Mouse (Mus musculus) cerebellum, adult 2 months (tissue): ENCODE measurements at regions not wholly inside any gene's neighbourhood (a gene's known extent, or its start where the extent isn't known, plus 50 kb on each side); places are given as distances from the start of the nearest gene placed in this dataset.

Experiments used
- DNase-seq, 2 experiments: peaks; one replicate each; pipeline ENCODE4 v3.0.0; 2021
- H3K27ac ChIP-seq: fragments of 200-500 bp; 2 replicates; pipeline ENCODE4 v1.5.1; 2012; ENCODE audit warnings: low read length, control low read depth, inconsistent platforms; ENCODE audit not compliant: insufficient read depth
- H3K27me3 ChIP-seq: fragments of 200-500 bp; 2 replicates; pipeline ENCODE4 v1.6.1; 2012; ENCODE audit warnings: inconsistent platforms, mild to moderate bottlenecking, low read length, moderate library complexity; ENCODE audit not compliant: control insufficient read depth, insufficient read depth
- H3K4me1 ChIP-seq: fragments of 200-500 bp; 2 replicates; pipeline ENCODE4 v1.6.1; 2011; ENCODE audit warnings: low read length; ENCODE audit not compliant: control insufficient read depth, insufficient read depth
- H3K4me3 ChIP-seq: fragments of 200-500 bp; replicated peaks from 2 replicates; pipeline ENCODE3; 2011; ENCODE audit warnings: mild to moderate bottlenecking, low read depth, low read length, control low read depth; ENCODE audit not compliant: insufficient read depth
- CTCF ChIP-seq: fragments of 200-500 bp; IDR thresholded peaks from 2 replicates; pipeline ENCODE4 v1.5.1; 2011; ENCODE audit warnings: low read depth, mild to moderate bottlenecking, control low read depth, low read length, moderate library complexity, borderline replicate concordance; ENCODE audit not compliant: insufficient read depth
- POLR2A ChIP-seq: fragments of 200-500 bp; IDR thresholded peaks from 2 replicates; pipeline ENCODE4 v1.6.1; 2011; ENCODE audit warnings: low read length, control low read depth, borderline replicate concordance; ENCODE audit not compliant: insufficient read depth
- WGBS: fragments of 180-500 bp; shearing (Covaris S2); methylation state at CpG from one replicate; pipeline ENCODE4 v1.1.7; 2018; 5-methylcytosine and 5-hydroxymethylcytosine counted together

DNA sequence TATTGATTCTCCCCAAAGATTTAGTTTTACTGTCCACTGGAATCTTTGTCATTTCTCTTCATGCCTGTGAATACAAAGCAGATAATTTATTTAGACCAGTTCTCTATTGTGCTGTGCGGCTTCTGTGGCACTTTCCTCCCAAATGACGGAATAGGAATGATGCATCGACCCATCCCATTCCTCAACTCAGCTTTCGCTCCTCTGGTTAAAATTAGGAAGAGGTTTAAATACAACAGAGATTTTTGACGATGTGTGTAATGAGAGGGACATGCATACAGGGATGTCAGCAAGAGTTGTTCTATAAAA lies 187.2 kb upstream of the Tsc22d2 start:
- 89% methylated on average over 5 of the region's 5 CpGs for WGBS
- Histone ChIP-seq H3K4me1 (no peaks in the 10 kb centered on the region), H3K27ac (no peak overlapping the region), H3K4me3 (no peak overlapping the region), H3K27me3 (no peaks in the 10 kb centered on the region)
- no peak for DNase-seq
- no peak for TF ChIP-seq CTCF
- TF ChIP-seq POLR2A: no peak

- no peak for DNase-seq
These were observed 186.3 kb upstream of the Tsc22d2 start for GRCm38 (mm10) chr3:58228189-58228588.

GRCm38 (mm10) chr3:58231746-58232145 lies 182.8 kb upstream of the Tsc22d2 start:
- 54% methylated on average over 2 of the region's 2 CpGs for WGBS
- TF ChIP-seq POLR2A (no peak), CTCF (no peak)
- H3K4me3 ChIP-seq: no peak overlapping the region

More at GRCm38 (mm10) chr3:58228189-58228588, 186.3 kb upstream of the Tsc22d2 start:
- H3K4me3 ChIP-seq: no peak overlapping the region
- WGBS: 63% methylated on average over 3 of the region's 3 CpGs
- TF ChIP-seq POLR2A (no peak), CTCF (no peak)
- no peak overlapping the region for H3K27ac ChIP-seq
- H3K4me1 ChIP-seq: no peaks in the 10 kb centered on the region
- H3K27me3 ChIP-seq: no peaks in the 10 kb centered on the region

DNA sequence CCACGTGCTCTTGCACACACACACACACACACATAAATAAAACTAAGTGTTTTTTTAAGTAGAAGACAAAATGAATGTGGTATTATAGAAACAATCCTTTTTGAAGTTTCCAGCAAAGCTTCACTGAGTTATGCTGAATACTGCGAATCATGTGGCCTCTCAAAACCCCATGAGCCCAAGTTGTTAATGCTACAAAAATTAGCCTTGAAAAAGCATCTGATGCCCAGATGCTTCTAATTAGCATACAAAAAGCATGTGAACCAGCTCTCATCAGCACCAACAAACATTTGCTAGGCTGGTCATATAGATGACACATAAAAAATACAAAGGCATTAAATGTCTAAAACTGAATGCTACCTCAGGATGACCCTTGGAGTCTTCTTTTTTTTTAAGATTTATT lies 181.2 kb upstream of the Tsc22d2 start:
- Histone ChIP-seq H3K27me3 (no peaks in the 10 kb centered on the region), H3K4me1 (no peaks in the 10 kb centered on the region), H3K4me3 (no peak overlapping the region), H3K27ac (no peak overlapping the region)
- 60% methylated on average over 2 of the region's 2 CpGs for WGBS
- TF ChIP-seq POLR2A (no peak), CTCF (no peak)
- DNase-seq: no peak

More at GRCm38 (mm10) chr3:58231746-58232145, 182.8 kb upstream of the Tsc22d2 start:
- Histone ChIP-seq H3K27me3 (no peaks in the 10 kb centered on the region), H3K4me1 (no peaks in the 10 kb centered on the region), H3K27ac (no peak overlapping the region)
- no peak for DNase-seq

DNA sequence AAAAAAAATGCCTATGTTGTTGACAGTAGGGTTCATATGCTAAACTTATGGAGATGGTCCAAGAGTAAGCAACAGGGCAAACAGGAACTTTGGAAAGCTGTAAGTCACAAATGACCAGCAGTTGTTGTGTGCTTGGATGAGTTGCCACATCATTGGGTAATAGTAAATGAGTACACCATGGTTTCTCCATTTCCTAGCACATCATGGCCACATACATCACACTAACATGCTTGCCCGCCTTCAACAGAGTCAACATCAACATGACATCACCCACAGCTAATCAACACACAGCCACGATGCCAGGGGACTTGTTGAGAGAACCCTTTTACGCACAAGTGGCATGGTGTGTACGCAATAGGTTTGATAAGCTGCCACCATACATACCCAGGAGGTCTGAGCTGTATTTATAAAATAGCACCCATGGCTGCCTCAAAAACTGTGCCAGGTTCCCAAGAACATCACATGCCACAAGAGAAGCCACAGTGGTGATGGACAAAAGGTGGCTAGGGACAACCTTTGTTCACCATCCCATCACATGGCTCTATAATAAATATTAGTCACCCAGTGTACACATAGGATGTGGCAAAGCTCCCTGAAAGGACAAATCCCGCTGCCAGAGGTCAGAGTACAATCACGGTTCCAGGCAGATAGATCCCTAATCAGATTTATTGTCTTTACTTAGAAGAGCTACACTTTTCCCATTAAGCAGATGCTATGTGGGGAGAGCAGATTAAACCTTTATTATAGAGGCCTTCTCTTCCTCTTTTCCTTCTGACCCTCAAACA lies 179.5 kb upstream of the Tsc22d2 start:
- no peak for DNase-seq
- TF ChIP-seq POLR2A: no peak
- no peak overlapping the region for H3K4me3 ChIP-seq
- no peak overlapping the region for H3K27ac ChIP-seq
- 93% methylated on average over 6 of the region's 6 CpGs for WGBS
- H3K4me1 ChIP-seq: no peaks in the 10 kb centered on the region
- H3K27me3 ChIP-seq: no peaks in the 10 kb centered on the region

- Histone ChIP-seq H3K4me3 (no peak overlapping the region), H3K27me3 (no peaks in the 10 kb centered on the region), H3K27ac (no peak overlapping the region), H3K4me1 (no peaks in the 10 kb centered on the region)
- no peak for TF ChIP-seq CTCF
- TF ChIP-seq POLR2A: no peak
- DNase-seq: no peak
These were observed 176.4 kb upstream of the Tsc22d2 start for GRCm38 (mm10) chr3:58238111-58238510.

DNA sequence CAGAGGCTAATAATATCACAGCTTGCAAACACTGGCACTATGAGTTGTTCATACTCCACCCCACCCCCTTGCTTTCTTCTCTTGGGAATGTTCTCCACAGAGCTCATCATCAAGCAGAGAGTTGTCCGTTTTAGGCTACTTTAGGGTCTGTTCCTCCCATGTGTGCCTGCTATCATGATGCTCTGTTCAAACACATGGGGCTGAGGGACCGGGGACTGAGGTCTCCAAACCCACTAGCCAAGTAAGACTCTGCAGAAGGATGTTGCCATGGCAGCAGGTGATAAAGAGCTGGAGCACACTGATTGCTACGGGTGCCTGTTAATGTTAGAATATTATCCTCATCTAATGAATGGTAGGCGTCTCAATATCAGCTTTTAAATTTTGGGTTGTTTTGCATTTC lies 173.7 kb upstream of the Tsc22d2 start:
- Histone ChIP-seq H3K4me1 (no peaks in the 10 kb centered on the region), H3K27me3 (no peaks in the 10 kb centered on the region), H3K27ac (no peak overlapping the region), H3K4me3 (no peak overlapping the region)
- TF ChIP-seq CTCF: no peak
- no peak for TF ChIP-seq POLR2A
- no peak for DNase-seq
- WGBS: 46% methylated on average over 4 of the region's 4 CpGs

- Histone ChIP-seq H3K27ac (no peak overlapping the region), H3K27me3 (no peaks in the 10 kb centered on the region), H3K4me1 (no peaks in the 10 kb centered on the region), H3K4me3 (no peak overlapping the region)
- whole genome bisulfite sequencing: 12% methylated on average over 5 of the region's 5 CpGs
- peak in 1 of 2 experiments; percentile 2 for DNase-seq
- TF ChIP-seq POLR2A (no peak), CTCF (no peak)
These were observed 169.2 kb upstream of the Tsc22d2 start for GRCm38 (mm10) chr3:58245361-58245760.
